Mouse (Mus musculus) cerebellum, adult 11 months (tissue): ENCODE data around the gene Rilp.

Experiments used
- DNase-seq: peaks from one replicate; pipeline ENCODE4 v3.0.0; 2022

Gene Rilp

DNA sequence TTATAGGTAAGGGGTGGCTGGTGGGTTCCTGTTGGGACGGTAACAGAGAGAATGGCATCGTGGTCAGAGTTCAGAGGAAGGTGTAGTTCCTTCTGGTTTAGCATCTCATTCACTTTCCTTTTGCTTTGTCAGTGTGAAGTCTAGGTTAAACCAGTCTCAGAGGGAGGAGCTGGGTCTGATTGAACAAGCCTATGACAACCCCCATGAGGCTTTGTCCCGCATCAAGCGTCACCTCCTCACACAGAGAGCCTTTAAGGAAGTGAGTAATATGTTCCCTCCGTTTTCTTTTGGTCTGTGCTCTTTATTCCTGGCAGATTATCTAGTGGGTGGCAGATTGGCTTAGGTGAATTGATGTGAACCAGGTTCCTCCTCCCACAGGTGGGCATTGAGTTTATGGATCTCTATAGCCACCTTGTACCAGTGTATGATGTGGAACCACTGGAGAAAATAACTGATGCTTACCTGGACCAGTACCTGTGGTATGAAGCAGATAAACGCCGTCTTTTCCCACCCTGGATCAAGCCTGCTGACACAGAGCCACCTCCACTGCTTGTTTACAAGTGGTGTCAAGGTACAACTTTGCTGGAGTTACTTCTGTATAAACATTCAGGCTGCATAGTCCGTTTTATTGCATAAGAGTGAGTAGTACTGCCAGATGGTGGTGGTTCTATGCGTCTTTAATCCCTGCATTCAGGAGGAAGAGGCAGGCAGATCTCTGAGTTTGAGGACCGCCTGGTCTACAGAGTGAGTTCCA lies 15.4 kb upstream of the Rilp start:
- DNase-seq = no peak

DNA sequence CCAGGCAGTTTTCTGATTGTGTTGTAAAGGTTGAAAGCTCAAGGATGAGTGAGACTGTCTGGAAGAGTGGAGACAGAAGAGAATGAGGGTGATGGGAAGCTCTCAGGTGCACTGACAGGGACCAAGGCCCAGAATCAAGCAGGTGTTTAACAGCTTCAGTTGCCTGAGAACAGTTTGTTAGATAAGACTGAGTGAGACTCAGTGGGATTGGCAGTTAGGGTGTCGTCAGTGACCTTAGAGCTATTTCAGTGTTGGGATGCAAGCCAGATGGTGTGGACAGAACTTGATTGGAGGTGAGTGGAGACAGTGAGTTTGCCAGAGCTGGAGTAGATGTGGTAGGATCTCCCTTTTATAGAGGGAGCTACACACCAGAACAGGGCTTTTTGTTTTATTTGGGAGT lies 11.8 kb upstream of the Rilp start:
- no peak for DNase-seq

DNA sequence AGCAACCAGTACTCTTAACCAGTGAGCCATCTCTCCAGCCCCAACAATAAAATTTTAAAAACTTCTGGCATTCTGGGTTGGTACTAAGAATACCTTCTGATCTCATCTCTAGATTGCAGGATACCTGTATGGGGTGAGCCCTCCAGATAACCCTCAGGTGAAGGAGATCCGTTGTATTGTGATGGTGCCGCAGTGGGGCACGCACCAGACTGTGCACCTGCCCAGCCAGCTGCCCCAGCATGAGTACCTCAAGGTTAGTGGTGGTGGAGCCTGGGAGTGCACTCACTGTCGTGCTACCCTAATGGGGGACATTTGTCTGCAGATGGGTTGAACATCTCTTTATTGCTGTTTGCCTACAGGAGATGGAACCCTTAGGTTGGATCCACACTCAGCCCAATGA lies 1.7 kb upstream of the Rilp start:
- no peak for DNase-seq

DNA sequence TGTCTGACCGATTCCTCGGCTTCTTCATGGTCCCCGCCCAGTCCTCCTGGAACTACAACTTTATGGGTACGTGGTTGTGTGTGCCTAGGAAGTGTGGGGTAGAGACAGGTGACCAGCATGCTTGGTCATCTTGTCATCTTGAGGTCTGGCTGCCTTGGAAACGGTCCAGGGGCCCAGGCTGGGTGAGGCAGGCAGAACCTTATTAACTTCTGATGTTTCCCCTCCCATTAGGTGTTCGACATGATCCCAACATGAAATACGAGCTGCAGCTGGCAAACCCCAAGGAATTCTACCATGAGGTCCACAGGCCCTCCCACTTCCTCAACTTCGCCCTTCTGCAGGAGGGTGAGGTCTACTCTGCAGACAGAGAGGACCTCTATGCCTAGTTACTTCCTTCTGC lies 990 bp upstream of the Rilp start:
- no peak for DNase-seq

DNA sequence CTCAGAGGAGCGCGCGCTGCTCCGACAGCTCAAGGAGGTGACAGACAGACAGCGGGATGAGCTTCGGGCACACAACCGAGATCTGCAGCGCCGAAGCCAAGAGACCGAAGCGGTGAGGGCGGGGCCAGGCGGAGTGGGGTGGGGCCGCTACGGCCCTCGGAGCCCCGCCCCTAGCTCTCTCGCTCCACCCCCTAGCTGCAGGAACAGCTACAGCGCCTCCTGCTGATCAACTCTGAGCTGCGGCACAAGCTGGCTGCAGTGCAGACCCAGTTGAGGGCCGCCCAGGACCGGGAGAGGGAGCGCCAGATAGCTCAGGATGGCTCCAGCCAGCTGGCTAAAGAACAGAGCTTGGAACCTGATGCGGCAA lies 716 bp downstream of the Rilp start:
- DNase-seq = peak; percentile 93

DNA sequence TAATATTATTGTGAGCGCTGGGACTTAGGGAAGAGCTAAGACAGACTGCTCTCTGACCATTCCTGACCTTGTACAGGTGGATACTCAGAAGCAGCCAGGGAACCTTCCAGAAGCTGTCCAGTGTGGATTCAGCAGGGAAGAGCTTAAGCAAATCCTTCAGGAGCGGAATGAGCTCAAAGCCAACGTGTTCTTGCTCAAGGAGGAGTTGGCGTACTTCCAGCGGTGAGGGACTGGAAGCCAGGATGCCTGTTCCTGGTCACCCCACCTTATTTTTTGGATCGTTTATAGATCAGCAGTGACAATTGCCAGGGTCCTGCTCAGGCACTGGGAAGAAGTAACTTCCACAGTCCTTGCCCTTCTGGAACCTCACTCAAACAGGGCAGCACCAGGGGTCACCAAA lies 1.3 kb downstream of the Rilp start:
- DNase-seq = peak; percentile 56

DNA sequence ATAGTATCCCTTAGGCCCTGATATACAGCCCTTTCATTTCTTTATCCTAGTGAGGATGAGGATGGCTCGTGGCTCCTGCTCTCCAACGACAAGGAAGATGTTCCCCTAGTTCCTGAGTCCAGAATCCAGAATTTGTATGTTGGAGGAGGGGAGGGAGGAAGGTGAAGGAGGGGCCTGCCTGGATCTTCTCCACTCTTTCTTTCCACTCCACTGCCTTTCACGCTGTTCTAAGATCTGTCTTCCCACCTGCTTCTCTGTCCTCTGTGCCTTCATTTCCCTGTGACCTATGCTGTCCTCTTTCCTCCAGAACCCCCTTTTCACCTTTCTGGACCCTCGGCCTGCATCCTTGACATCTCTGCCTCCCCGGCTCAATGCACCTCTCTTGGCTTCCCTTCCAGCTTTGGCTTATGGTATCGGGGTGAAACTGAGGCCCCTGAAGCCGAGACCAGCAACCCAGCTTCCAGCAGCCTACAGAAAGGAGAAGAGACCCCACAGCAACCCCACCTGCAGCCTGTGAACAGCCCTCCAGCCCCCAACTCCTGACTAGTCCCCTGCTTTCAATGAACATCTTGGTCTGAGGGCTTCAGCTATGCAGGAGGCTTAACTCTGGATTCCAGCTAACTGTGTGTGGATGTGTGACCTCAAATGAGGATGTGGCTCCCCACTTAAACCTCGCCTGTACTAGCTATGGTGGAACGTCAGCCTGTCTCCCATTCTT lies 2.6 kb downstream of the Rilp start:
- DNase-seq = no peak

DNA sequence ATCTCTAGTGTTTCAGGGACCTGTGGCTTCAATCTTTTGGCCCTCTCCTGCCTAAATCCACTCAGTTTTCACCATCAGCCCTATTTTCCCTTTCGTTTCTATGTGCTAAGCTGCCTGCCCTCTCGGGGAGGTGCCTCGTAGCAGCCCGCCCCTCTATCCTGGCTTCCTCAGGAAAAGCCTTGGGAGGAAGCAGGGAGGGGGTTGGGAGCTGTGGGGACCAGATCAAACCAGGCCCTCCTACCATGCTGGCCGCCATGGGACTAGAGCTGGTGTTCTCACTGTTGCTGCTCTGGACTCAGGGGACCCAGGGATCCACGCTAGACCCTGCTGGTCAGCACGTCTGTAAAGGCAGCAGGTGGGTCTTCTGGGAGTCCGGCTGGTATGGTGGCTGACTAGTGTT lies 3.4 kb downstream of the Rilp start, which contains the start of gene Scarf1:
Gene Scarf1 (plus strand): TSS at position 205 of the 400 bp plus-strand sequence.
- DNase-seq = no peak

DNA sequence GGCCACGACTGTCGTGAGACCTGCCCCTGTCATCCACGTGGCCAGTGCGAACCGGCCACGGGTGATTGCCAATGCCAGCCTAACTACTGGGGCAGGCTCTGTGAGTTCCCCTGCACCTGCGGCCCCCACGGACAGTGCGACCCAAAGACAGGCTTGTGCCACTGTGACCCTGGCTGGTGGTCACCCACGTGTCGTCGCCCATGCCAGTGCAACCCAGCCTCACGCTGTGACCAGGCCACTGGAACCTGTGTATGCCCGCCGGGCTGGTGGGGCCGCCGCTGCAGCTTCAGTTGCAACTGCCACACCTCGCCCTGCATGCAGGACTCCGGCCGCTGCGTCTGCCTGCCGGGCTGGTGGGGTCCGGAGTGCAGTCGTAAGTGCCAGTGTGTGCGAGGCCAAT lies 5.3 kb downstream of the Rilp start:
- DNase-seq = no peak

DNA sequence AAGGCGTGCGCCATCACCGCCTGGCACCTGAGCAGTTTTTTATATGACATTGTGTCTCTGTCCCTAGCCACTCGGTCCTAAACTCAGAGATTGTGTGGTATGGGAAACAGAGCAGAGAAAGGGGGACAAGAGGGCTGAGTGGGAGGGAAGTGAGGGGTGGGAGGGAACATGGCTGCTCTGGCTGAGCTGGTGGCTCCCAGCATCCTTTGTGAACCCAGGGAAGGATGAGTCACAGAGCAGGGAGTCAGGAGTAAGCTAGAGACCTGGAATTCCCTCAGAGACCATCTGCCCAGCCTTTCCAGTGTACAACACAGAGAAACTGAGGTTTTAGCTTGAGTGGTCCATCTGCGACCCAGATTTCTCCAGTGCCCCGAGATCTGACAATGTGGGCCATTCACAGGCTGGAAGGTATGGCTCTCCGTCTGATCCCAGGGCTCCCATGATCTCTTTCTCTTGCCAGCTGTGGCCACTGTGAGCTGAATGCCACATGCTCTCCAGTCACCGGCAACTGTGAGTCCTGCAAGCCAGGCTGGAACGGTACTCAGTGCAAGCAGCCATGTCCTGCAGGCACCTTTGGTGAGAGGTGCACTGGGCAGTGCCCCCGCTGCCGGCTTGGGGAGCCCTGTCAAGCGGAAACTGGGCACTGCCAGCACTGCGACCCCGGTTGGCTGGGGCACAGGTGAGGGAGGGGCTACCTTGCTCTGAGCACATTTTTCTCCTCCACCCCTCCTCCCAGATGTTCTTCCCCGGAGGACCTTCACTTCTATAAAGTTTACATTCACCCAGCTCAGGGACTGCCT lies 10.1 kb downstream of the Rilp start:
- no peak for DNase-seq

DNA sequence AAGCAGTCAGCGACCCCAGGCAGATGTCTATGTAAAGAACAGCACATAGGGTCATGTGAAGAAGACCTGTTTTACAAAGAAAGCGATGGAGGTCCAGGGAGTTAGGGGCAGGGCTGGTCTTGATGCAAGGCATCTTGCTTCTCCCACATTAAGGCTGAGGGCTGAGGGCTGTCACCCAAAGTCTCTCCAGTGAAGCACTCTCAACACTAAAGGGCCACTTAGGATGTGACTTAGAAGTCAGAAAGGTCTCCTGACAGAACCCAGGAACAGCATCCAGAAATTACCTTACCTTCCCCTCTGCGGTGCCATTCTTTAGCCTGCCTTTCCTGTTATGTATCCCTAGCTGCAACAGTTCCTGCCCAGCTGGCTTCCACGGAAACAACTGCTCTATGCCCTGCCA lies 11.7 kb downstream of the Rilp start:
- no peak for DNase-seq

DNA sequence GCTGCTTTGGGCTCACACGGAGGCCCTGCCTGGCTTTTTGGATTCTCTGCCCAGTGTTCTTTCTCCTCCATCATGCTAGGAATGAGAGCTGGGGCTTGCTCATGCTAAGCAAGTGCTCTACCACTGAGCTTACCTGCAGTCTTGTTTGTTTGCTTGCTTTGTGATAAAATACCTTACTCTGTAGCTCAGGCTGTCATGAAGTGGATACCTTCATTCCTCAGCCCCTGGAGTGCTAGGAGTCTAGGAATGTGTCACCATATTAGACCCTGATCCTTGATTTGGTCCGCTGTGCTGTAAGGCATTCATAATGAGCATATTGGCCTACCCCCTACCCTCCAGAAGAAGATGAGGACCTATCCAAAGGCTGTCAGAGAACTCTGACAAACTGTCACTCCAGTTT lies 12.9 kb downstream of the Rilp start:
- no peak for DNase-seq

DNA sequence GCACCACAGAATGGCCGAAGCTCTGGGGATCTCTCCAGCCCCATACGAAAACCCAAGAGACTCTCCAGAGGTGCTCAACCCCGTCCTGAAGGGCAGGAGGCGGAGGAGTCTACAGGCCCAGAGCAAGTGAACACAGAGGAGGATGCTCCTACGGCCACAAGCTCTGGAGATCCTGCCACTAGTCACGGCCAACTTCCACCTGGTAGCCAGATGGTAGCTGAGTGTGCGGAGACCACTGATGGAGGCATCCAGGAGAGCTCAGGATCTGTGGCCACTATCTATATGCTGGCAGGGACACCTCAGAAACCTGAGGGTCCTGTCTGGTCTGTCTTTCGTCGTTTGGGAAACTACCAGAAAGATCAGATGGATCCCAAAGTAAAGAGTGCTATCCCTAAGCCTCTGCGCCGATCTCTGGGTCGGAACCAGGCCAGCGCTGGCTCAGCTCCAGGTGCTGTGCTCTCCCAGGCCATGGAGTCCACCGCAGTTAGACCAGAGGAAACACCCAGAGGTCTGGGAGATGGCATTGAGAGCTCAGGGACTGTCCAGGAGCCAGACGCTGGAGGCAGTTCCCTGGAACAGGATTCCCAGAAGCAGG lies 15.7 kb downstream of the Rilp start:
- peak; percentile 73 for DNase-seq

DNA sequence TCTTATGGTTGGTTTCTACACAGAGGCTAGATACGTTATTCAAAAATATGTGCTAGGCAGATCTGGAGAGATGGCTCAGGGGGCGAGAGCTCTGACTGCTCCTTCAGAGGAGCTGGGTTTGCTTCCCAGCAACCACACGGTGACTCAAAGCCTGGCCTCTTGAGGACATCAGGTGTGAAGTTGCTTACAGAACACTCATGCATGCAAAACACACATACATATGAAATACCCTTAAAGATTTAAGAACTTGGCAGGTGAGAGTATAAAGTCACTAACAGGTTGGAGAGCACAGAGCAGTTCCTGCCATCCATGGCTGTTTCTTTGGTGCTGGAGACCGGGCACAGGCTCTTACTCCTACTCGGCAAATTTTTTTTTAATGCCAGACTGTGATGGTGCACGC lies 17.0 kb downstream of the Rilp start:
- DNase-seq = no peak

DNA sequence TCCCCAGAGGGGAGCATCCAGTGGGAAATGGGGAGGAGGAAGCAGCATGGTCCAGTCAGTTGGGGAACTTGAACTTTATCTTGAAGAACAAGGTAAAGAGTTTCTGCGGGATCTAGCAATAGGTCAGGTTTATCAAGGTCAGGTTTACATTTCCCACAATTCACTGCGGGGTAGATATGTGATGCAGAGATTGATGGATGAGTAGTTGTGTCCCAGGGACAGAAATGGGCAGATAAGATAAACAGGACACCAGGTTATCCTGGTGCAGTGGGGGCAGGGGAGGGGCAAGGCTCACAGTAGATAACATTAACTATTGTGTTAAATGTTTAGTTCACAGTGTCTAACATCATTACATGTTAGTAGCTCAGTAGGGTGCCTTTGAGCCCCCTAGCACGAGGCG lies 19.9 kb downstream of the Rilp start:
- DNase-seq = peak; percentile 24

DNA sequence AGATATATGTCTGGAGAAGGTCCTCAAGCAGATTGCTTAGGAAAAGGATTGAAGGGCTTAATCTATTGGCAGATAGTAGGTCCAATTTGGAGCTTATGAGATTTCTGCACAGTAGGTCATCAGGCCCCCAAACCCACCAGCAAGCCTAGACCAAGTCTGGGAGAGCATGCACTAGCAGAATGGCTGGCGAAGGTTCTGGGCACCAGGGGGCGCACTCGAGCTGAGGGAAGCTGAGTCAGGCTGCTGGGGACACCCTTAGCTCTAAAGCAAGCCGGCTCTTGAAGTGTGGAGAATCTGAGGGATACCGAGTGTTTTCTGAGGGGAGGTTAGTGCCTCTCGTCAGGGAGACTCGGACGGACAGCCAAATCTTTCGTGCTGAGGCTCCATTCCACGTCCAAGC lies 20.4 kb downstream of the Rilp start:
- DNase-seq = peak; percentile 96

DNA sequence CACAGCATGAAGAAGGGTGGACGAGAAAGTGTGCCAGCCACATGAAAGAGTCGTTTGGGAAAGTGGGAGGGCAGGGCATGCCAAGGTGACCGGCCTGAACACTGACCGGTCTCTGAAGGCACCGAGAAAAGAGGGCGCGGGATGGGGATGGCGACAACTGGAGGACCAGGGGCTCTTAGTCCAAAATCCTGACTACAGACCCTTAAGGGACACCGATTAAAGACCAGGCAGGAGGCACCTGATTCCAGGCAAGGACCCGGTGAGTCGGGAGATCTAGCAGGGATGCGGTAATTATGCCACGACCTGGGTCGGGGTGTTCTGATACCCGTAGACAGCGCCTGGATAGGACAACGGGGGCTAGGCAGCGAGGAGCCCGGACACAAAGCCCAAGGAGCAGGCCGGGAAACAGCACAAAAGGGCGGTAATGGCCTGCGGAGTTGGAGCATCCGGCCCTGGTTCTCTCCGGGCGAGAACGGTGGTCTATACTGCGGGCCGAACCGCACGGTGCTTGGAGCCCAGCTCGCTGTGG lies 21.0 kb downstream of the Rilp start:
- peak; percentile 50 for DNase-seq

DNA sequence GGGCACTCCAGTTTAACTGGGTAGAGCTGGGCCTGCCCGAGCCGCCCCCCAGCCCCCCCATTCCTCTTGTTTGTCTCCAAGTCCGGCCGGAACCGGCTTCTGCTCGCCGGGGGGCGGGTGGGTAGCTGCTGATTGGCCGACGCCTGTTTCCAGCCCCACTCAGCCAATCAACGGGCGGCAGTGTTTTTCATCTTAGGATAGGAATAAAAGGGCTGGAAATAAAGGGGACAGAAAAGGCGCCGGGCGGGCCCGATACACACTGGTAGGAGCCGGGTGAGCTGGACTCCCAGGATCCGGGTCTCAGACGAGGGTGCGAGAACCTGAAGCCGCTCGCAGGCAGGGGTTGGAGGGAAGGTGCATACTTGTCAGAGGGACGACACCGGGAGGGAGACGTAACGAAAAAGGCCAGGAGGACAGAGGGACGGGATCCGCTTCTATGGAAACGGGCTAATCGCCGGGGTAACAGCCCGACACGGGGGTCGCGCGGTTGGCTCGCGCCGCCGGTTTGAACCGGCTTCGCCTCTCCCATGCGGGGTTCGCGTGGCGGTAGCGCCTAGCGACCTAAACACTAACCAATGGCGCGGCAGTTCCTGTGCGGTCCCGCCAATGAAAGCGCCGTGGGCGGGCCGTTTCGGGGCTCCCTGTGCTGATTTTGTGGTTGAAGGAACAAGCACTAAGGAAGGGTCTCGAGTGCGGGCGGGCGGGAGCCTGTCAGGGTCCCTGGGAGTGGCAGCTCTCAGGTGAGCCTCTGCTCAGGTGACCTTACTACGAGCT lies 21.8 kb downstream of the Rilp start, which contains the start of gene Slc43a2:
Gene Slc43a2 (plus strand): TSS at position 226 of the 774 bp plus-strand sequence.
- peak; percentile 95 for DNase-seq

DNA sequence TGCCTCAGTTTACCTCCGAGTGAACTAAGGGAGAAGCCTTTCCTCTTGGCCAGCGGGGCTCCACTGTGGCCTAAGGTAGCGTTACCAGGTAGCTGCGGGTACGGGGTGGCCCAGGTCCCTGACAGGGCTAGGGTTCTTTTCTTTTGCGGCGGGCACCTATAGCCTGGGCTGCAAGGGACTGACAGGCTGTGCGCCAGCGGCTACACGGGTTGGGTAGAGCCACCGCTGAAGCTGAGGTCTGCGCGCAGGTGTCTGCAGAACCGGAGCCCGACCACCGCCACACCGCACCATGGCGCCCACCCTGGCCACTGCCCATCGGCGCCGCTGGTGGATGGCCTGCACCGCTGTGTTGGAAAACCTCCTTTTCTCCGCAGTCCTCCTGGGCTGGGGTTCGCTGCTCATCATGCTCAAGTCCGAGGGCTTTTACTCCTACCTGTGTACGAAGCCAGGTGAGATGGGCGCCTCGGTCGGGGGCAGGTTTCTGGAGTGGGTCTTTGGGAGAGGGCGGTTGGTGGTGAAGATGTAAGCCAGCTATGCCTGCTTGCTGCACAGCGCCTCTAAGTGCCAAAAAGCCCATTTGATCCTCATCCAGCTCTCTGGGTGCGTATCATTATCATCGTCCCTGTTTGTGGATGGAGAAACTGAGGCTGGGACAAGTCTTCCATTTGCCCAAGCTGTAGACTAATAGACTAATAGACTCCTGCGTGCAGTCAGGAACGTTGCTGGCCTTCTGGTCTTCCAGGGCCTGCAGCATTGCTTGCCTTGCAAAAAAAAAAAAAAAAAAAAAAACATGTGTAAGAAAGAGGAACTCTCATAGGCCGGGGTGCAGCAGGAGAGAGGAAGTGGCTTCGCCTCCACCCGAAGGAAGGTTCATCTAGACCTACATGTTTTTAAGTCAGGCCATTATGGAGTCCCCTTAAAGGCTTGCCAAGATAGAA lies 22.7 kb downstream of the Rilp start:
- DNase-seq = peak; percentile 62

DNA sequence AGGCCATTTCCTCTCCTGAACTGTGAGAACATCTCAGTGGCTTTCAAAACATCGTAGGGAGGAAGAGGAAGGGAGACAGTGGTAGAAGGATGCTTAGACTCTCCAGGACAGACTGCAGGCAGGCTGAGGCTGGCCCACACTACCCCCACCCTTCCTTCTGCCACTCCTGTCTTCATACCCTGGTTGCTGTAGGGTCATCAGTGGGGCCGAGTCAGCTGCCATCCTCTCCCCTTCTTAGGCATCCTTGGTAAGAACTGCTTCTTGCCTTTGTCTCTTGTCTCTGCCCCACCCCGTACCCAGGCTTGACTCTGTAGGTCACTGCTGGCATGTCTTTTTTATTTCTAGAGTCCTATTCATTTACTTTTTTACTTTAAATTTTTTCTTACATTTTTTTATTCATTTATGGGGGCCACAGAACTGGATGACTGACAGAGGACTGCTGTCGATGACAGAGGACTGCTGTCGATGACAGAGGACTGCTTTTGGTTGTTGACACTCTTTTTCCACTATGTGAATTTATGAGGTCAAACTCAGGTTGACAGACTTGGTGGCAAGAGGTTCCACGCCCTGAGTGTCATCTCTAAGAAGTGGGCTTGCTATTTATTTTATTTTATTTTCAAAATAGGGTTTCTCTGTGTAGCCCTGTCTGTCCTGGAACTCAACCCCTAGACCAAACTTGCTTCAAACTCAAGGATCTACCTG lies 23.6 kb downstream of the Rilp start:
- no peak for DNase-seq
